Mouse (Mus musculus) embryonic facial prominence, embryonic 10.5 days (tissue): ENCODE results near the gene Aco2. TPM values are rescaled to one million over a fixed set of nuclear protein-coding genes. Genes with fewer than 3 reads are reported as not detected.
A peak's percentile ranks its signal among the peaks of the same experiment; 100 is the strongest.

ENCODE experiments used
- DNase-seq: peaks from one replicate; pipeline ENCODE4 v3.0.0-alpha.2; 2017; ENCODE audit warnings: low spot score
- H3K27ac ChIP-seq: fragments of 300-500 bp; sonication (generic); replicated peaks from 2 replicates; pipeline ENCODE4 v1.5.1; 2016; ENCODE audit warnings: mild to moderate bottlenecking
- H3K27me3 ChIP-seq: fragments of 300-500 bp; sonication (generic); replicated peaks from 2 replicates; pipeline ENCODE4 v1.6.1; 2016; ENCODE audit warnings: low read depth, mild to moderate bottlenecking; ENCODE audit not compliant: poor library complexity, severe bottlenecking
- H3K36me3 ChIP-seq: fragments of 300-500 bp; sonication (generic); replicated peaks from 2 replicates; pipeline ENCODE4 v1.6.1; 2016; ENCODE audit warnings: mild to moderate bottlenecking, moderate library complexity
- H3K4me1 ChIP-seq: fragments of 300-500 bp; sonication (generic); 2 replicates; pipeline ENCODE4 v1.6.1; 2016
- H3K4me3 ChIP-seq: fragments of 300-500 bp; sonication (generic); 2 replicates; pipeline ENCODE4 v1.5.1; 2016; ENCODE audit warnings: mild to moderate bottlenecking, moderate library complexity
- H3K9me3 ChIP-seq: fragments of 300-500 bp; sonication (generic); 2 replicates; pipeline ENCODE4 v1.6.1; 2016; ENCODE audit warnings: mild to moderate bottlenecking
- WGBS: fragments of 180-500 bp; shearing (Covaris S2); methylation state at CpG from one replicate; pipeline ENCODE4 v1.1.7; 2016; 5-methylcytosine and 5-hydroxymethylcytosine counted together
- polyA plus RNA-seq: library from polyadenylated mRNA; unstranded; fragments of >200 nt; fragmentation: Nextera tagmentation; extraction: Ambion mirVana; gene quantifications from 2 replicates; pipeline ENCODE4 v1.2.1, GENCODE M21; 2016

Aco2 gene
- polyA plus RNA-seq, 1 experiment from 2014 or later: 153 TPM

- Histone ChIP-seq H3K4me1 (peaks cover 42% of the 10 kb centered on the region), H3K36me3 (no peaks in the 10 kb centered on the region), H3K27me3 (peaks cover 12% of the 10 kb centered on the region), H3K9me3 (no peaks in the 10 kb centered on the region), H3K4me3 (peak overlapping the region; percentile 61), H3K27ac (peak overlapping the region; percentile 65)
- no peak for DNase-seq
- 7% methylated on average over 19 of the region's 19 CpGs for WGBS
Measured at GRCm38 (mm10) chr15:81937098-81937972, 65.2 kb downstream of the Aco2 start.

GRCm38 (mm10) chr15:81938246-81938645 is 66.1 kb downstream of the Aco2 start:
- DNase-seq: peak; percentile 64
- Histone ChIP-seq H3K4me1 (peaks cover 47% of the 10 kb centered on the region), H3K27me3 (peaks cover 12% of the 10 kb centered on the region), H3K9me3 (no peaks in the 10 kb centered on the region), H3K27ac (no peak overlapping the region), H3K36me3 (no peaks in the 10 kb centered on the region), H3K4me3 (0 out of 2 replicates have a peak overlapping the region, but pooled peaks have one; percentile 61)
- 32% methylated on average over 2 of the region's 2 CpGs for WGBS

GRCm38 (mm10) chr15:81939157-81939715 is 67.1 kb downstream of the Aco2 start:
- Histone ChIP-seq H3K4me3 (no peak overlapping the region), H3K4me1 (peaks cover 50% of the 10 kb centered on the region), H3K27ac (no peak overlapping the region), H3K9me3 (no peaks in the 10 kb centered on the region), H3K36me3 (no peaks in the 10 kb centered on the region), H3K27me3 (peaks cover 12% of the 10 kb centered on the region)
- DNase-seq: no peak
- WGBS: 88% methylated on average over 10 of the region's 10 CpGs

GRCm38 (mm10) chr15:81939774-81940173 is 67.7 kb downstream of the Aco2 start:
- H3K36me3 ChIP-seq: no peaks in the 10 kb centered on the region
- WGBS: 94% methylated on average over 4 of the region's 4 CpGs
- no peaks in the 10 kb centered on the region for H3K9me3 ChIP-seq
- DNase-seq: no peak
- H3K4me1 ChIP-seq: peaks cover 50% of the 10 kb centered on the region
- no peak overlapping the region for H3K4me3 ChIP-seq
- H3K27me3 ChIP-seq: peaks cover 12% of the 10 kb centered on the region
- H3K27ac ChIP-seq: no peak overlapping the region

- Histone ChIP-seq H3K27ac (no peak overlapping the region), H3K4me3 (no peak overlapping the region), H3K4me1 (peaks cover 50% of the 10 kb centered on the region), H3K36me3 (no peaks in the 10 kb centered on the region), H3K9me3 (no peaks in the 10 kb centered on the region), H3K27me3 (peaks cover 12% of the 10 kb centered on the region)
- no peak for DNase-seq
- 87% methylated on average over 5 of the region's 5 CpGs for WGBS
Measured at GRCm38 (mm10) chr15:81940219-81940618, 68.1 kb downstream of the Aco2 start.

- WGBS: 93% methylated on average over 2 of the region's 2 CpGs
- Histone ChIP-seq H3K4me3 (no peak overlapping the region), H3K27me3 (peaks cover 12% of the 10 kb centered on the region), H3K9me3 (no peaks in the 10 kb centered on the region), H3K27ac (no peak overlapping the region), H3K36me3 (no peaks in the 10 kb centered on the region), H3K4me1 (peaks cover 50% of the 10 kb centered on the region)
- DNase-seq: no peak
Measured at GRCm38 (mm10) chr15:81941010-81941409, 68.9 kb downstream of the Aco2 start.

- DNase-seq: peak; percentile 91
- H3K9me3 ChIP-seq: no peaks in the 10 kb centered on the region
- H3K4me1 ChIP-seq: peaks cover 27% of the 10 kb centered on the region
- peak overlapping the region; percentile 34 for H3K4me3 ChIP-seq
- H3K36me3 ChIP-seq: no peaks in the 10 kb centered on the region
- H3K27ac ChIP-seq: peak overlapping the region; percentile 71
- H3K27me3 ChIP-seq: peaks cover under 1% of the 10 kb centered on the region; the same call in 1 of the 2 replicates
- WGBS: 9% methylated on average over 9 of the region's 9 CpGs
Measured at GRCm38 (mm10) chr15:81943176-81943749, 71.2 kb downstream of the Aco2 start.

GRCm38 (mm10) chr15:81949076-81949475 is 77.0 kb downstream of the Aco2 start:
- DNase-seq: no peak
- peaks cover 10% of the 10 kb centered on the region; the same call in 1 of the 2 replicates for H3K36me3 ChIP-seq
- H3K27ac ChIP-seq: no peak overlapping the region
- H3K9me3 ChIP-seq: no peaks in the 10 kb centered on the region
- 88% methylated on average over 10 of the region's 10 CpGs for WGBS
- no peaks in the 10 kb centered on the region for H3K27me3 ChIP-seq
- H3K4me3 ChIP-seq: no peak overlapping the region
- peaks cover 11% of the 10 kb centered on the region; the same call in 1 of the 2 replicates for H3K4me1 ChIP-seq

- Histone ChIP-seq H3K4me3 (no peak overlapping the region), H3K9me3 (no peaks in the 10 kb centered on the region), H3K27me3 (no peaks in the 10 kb centered on the region), H3K4me1 (peaks cover 11% of the 10 kb centered on the region; the same call in 1 of the 2 replicates), H3K27ac (no peak overlapping the region), H3K36me3 (peaks cover 15% of the 10 kb centered on the region; the same call in 1 of the 2 replicates)
- no peak for DNase-seq
- 66% methylated on average over 11 of the region's 11 CpGs for WGBS
Measured at GRCm38 (mm10) chr15:81949476-81950131, 77.5 kb downstream of the Aco2 start.

- H3K27ac ChIP-seq: no peak overlapping the region
- H3K4me3 ChIP-seq: no peak overlapping the region
- no peak for DNase-seq
- H3K9me3 ChIP-seq: no peaks in the 10 kb centered on the region
- peaks cover 11% of the 10 kb centered on the region; the same call in 1 of the 2 replicates for H3K4me1 ChIP-seq
- 85% methylated on average over 5 of the region's 5 CpGs for WGBS
- peaks cover 24% of the 10 kb centered on the region; the same call in 1 of the 2 replicates for H3K36me3 ChIP-seq
- no peaks in the 10 kb centered on the region for H3K27me3 ChIP-seq
Measured at GRCm38 (mm10) chr15:81950716-81951115, 78.6 kb downstream of the Aco2 start.

GRCm38 (mm10) chr15:81951159-81951558 is 79.0 kb downstream of the Aco2 start:
- Histone ChIP-seq H3K27me3 (no peaks in the 10 kb centered on the region), H3K9me3 (no peaks in the 10 kb centered on the region), H3K4me3 (no peak overlapping the region), H3K36me3 (peaks cover 27% of the 10 kb centered on the region; the same call in 1 of the 2 replicates), H3K27ac (no peak overlapping the region), H3K4me1 (peaks cover 11% of the 10 kb centered on the region; the same call in 1 of the 2 replicates)
- no peak for DNase-seq
- WGBS: 89% methylated on average over 9 of the region's 9 CpGs

- Histone ChIP-seq H3K27me3 (no peaks in the 10 kb centered on the region), H3K9me3 (no peaks in the 10 kb centered on the region), H3K4me1 (peaks cover 11% of the 10 kb centered on the region; the same call in 1 of the 2 replicates), H3K27ac (no peak overlapping the region), H3K36me3 (peaks cover 27% of the 10 kb centered on the region; the same call in 1 of the 2 replicates), H3K4me3 (no peak overlapping the region)
- no peak for DNase-seq
- WGBS: 82% methylated on average over 4 of the region's 4 CpGs
Measured at GRCm38 (mm10) chr15:81952310-81952709, 80.2 kb downstream of the Aco2 start.
